Mouse (Mus musculus) forebrain, embryonic 13.5 days (tissue): ENCODE measurements around the gene Nlrp6. TPM values are rescaled to one million over a fixed set of nuclear protein-coding genes. Genes with fewer than 3 reads are reported as not detected.

Source experiments
- ATAC-seq: fragments of 200-750 bp; cut with Nextera tagmentation; 2 replicates; pipeline ENCODE4 v1.8.0; 2017
- H3K27ac ChIP-seq: fragments of 300-500 bp; sonication (generic); 2 replicates; pipeline ENCODE4 v1.5.1; 2015; ENCODE audit warnings: inconsistent platforms, mild to moderate bottlenecking, moderate library complexity
- H3K27me3 ChIP-seq: fragments of 300-500 bp; sonication (generic); 2 replicates; pipeline ENCODE4 v1.6.1; 2015; ENCODE audit warnings: mild to moderate bottlenecking, inconsistent platforms
- H3K36me3 ChIP-seq: fragments of 300-500 bp; sonication (generic); 2 replicates; pipeline ENCODE4 v1.6.1; 2015; ENCODE audit warnings: mild to moderate bottlenecking, inconsistent platforms; ENCODE audit not compliant: poor library complexity, severe bottlenecking
- H3K4me1 ChIP-seq: fragments of 300-500 bp; sonication (generic); 2 replicates; pipeline ENCODE4 v1.6.1; 2015; ENCODE audit warnings: inconsistent platforms
- H3K4me2 ChIP-seq: fragments of 300-500 bp; sonication (generic); 2 replicates; pipeline ENCODE4 v1.6.1; 2015; ENCODE audit warnings: inconsistent platforms, mild to moderate bottlenecking, moderate library complexity
- H3K4me3 ChIP-seq: fragments of 300-500 bp; sonication (generic); 2 replicates; pipeline ENCODE4 v1.5.1; 2015; ENCODE audit warnings: mild to moderate bottlenecking, inconsistent platforms
- H3K9ac ChIP-seq: fragments of 300-500 bp; sonication (generic); 2 replicates; pipeline ENCODE4 v1.6.1; 2015; ENCODE audit warnings: mild to moderate bottlenecking, inconsistent platforms
- H3K9me3 ChIP-seq: fragments of 300-500 bp; sonication (generic); replicated peaks from 2 replicates; pipeline ENCODE4 v1.6.1; 2016; ENCODE audit warnings: inconsistent platforms
- WGBS: fragments of 180-500 bp; shearing (Covaris S2); methylation state at CpG from one replicate; pipeline ENCODE4 v1.1.7; 2015; 5-methylcytosine and 5-hydroxymethylcytosine counted together
- polyA plus RNA-seq: library from polyadenylated mRNA; unstranded; fragments of >200 nt; fragmentation: Nextera tagmentation; extraction: Ambion mirVana; gene quantifications from 2 replicates; pipeline ENCODE4 v1.2.1, GENCODE M21; 2015

Gene Nlrp6
- polyA plus RNA-seq, 1 experiment from 2014 or later, result 0.22 TPM

GRCm38 (mm10) chr7:140914031-140914690 lies 6.5 kb upstream of the Nlrp6 start:
- H3K27ac ChIP-seq, result no peak overlapping the region
- no peaks in the 10 kb centered on the region for H3K36me3 ChIP-seq
- H3K4me3 ChIP-seq, result no peak overlapping the region
- no peak overlapping the region for H3K9ac ChIP-seq
- H3K4me2 ChIP-seq, result no peak overlapping the region
- no peaks in the 10 kb centered on the region for H3K9me3 ChIP-seq
- H3K27me3 ChIP-seq, result peaks cover 10% of the 10 kb centered on the region
- no peak for ATAC-seq
- WGBS, result 85% methylated on average over 8 of the region's 8 CpGs
- H3K4me1 ChIP-seq, result no peaks in the 10 kb centered on the region

- H3K4me1 ChIP-seq, result peaks cover 18% of the 10 kb centered on the region
- no peak overlapping the region for H3K4me3 ChIP-seq
- H3K9me3 ChIP-seq, result no peaks in the 10 kb centered on the region
- H3K9ac ChIP-seq, result no peak overlapping the region
- H3K27ac ChIP-seq, result no peak overlapping the region
- no peak overlapping the region for H3K4me2 ChIP-seq
- H3K36me3 ChIP-seq, result no peaks in the 10 kb centered on the region
- WGBS, result 83% methylated on average over 4 of the region's 4 CpGs
- peaks cover 68% of the 10 kb centered on the region for H3K27me3 ChIP-seq
- no peak for ATAC-seq
Measured at GRCm38 (mm10) chr7:140919911-140920310, 791 bp upstream of the Nlrp6 start.

GRCm38 (mm10) chr7:140921225-140921975 lies 698 bp downstream of the Nlrp6 start:
- Histone ChIP-seq H3K27ac (no peak overlapping the region), H3K9ac (no peak overlapping the region), H3K4me3 (0 out of 2 replicates have a peak overlapping the region, but pooled peaks have one; percentile 45), H3K27me3 (peaks cover 74% of the 10 kb centered on the region), H3K9me3 (no peaks in the 10 kb centered on the region), H3K4me2 (no peak overlapping the region), H3K36me3 (no peaks in the 10 kb centered on the region), H3K4me1 (peaks cover 18% of the 10 kb centered on the region)
- WGBS, result 32% methylated on average over 22 of the region's 22 CpGs
- no peak for ATAC-seq

- peak overlapping the region; percentile 90 for H3K4me2 ChIP-seq
- WGBS, result under 1% methylated on average over 49 of the region's 49 CpGs
- H3K4me1 ChIP-seq, result peaks cover 18% of the 10 kb centered on the region
- H3K36me3 ChIP-seq, result no peaks in the 10 kb centered on the region
- H3K27me3 ChIP-seq, result peaks cover 74% of the 10 kb centered on the region
- ATAC-seq, result peak; percentile 69; the same call in 1 of the 2 replicates
- H3K4me3 ChIP-seq, result peak overlapping the region; percentile 45
- no peak overlapping the region for H3K27ac ChIP-seq
- peak overlapping the region; percentile 57 for H3K9ac ChIP-seq
- H3K9me3 ChIP-seq, result no peaks in the 10 kb centered on the region
Measured at GRCm38 (mm10) chr7:140922398-140923069, 1.8 kb downstream of the Nlrp6 start.

- Histone ChIP-seq H3K27ac (no peak overlapping the region), H3K36me3 (no peaks in the 10 kb centered on the region), H3K4me3 (peak overlapping the region; percentile 45), H3K9ac (peak overlapping the region; percentile 57), H3K27me3 (peaks cover 70% of the 10 kb centered on the region), H3K4me2 (peak overlapping the region; percentile 90), H3K4me1 (peaks cover 18% of the 10 kb centered on the region), H3K9me3 (no peaks in the 10 kb centered on the region)
- no peak for ATAC-seq
- 23% methylated on average over 30 of the region's 30 CpGs for WGBS
Measured at GRCm38 (mm10) chr7:140923070-140923775, 2.5 kb downstream of the Nlrp6 start.

- Histone ChIP-seq H3K4me3 (no peak overlapping the region), H3K4me1 (peaks cover 15% of the 10 kb centered on the region), H3K9me3 (no peaks in the 10 kb centered on the region), H3K27ac (no peak overlapping the region), H3K4me2 (no peak overlapping the region), H3K27me3 (peaks cover 33% of the 10 kb centered on the region), H3K36me3 (no peaks in the 10 kb centered on the region), H3K9ac (no peak overlapping the region)
- WGBS, result 91% methylated on average over 6 of the region's 6 CpGs
- no peak for ATAC-seq
Measured at GRCm38 (mm10) chr7:140927181-140927580, 6.5 kb downstream of the Nlrp6 start.

- H3K27ac ChIP-seq, result no peak overlapping the region
- peaks cover 25% of the 10 kb centered on the region for H3K4me1 ChIP-seq
- H3K9me3 ChIP-seq, result no peaks in the 10 kb centered on the region
- 46% methylated on average over 3 of the region's 3 CpGs for WGBS
- no peak overlapping the region for H3K4me2 ChIP-seq
- no peak overlapping the region for H3K4me3 ChIP-seq
- ATAC-seq, result no peak
- no peak overlapping the region for H3K9ac ChIP-seq
- no peaks in the 10 kb centered on the region for H3K36me3 ChIP-seq
- peaks cover 10% of the 10 kb centered on the region; the same call in 1 of the 2 replicates for H3K27me3 ChIP-seq
Measured at GRCm38 (mm10) chr7:140938436-140938835, 17.7 kb downstream of the Nlrp6 start.

- Histone ChIP-seq H3K9ac (no peak overlapping the region), H3K36me3 (no peaks in the 10 kb centered on the region), H3K9me3 (no peaks in the 10 kb centered on the region), H3K27ac (no peak overlapping the region), H3K27me3 (peaks cover 10% of the 10 kb centered on the region; the same call in 1 of the 2 replicates), H3K4me3 (no peak overlapping the region), H3K4me1 (peaks cover 25% of the 10 kb centered on the region), H3K4me2 (no peak overlapping the region)
- 21% methylated on average over 2 of the region's 2 CpGs for WGBS
- no peak for ATAC-seq
Measured at GRCm38 (mm10) chr7:140938896-140939295, 18.2 kb downstream of the Nlrp6 start.

- Histone ChIP-seq H3K4me3 (no peak overlapping the region), H3K9me3 (no peaks in the 10 kb centered on the region), H3K36me3 (no peaks in the 10 kb centered on the region), H3K27ac (no peak overlapping the region), H3K27me3 (peaks cover 10% of the 10 kb centered on the region; the same call in 1 of the 2 replicates), H3K9ac (no peak overlapping the region), H3K4me2 (no peak overlapping the region), H3K4me1 (peaks cover 25% of the 10 kb centered on the region)
- WGBS, result 16% methylated on average over 7 of the region's 8 CpGs
- ATAC-seq, result no peak
Measured at GRCm38 (mm10) chr7:140939669-140940171, 19.0 kb downstream of the Nlrp6 start.

- Histone ChIP-seq H3K4me1 (peaks cover 25% of the 10 kb centered on the region), H3K4me3 (peak within 1 kb of the TSS; percentile 48), H3K36me3 (peaks cover 11% of the 10 kb centered on the region; the same call in 1 of the 2 replicates), H3K9me3 (no peaks in the 10 kb centered on the region), H3K9ac (peak within 1 kb of the TSS; percentile 70), H3K4me2 (peak within 1 kb of the TSS; percentile 63), H3K27me3 (peaks cover 10% of the 10 kb centered on the region; the same call in 1 of the 2 replicates), H3K27ac (no peak within 1 kb of the TSS)
- WGBS, result 4% methylated on average over 33 of the region's 33 CpGs
- peak; percentile 96 for ATAC-seq
Measured at GRCm38 (mm10) chr7:140941222-140942051, 20.7 kb downstream of the Nlrp6 start, which contains the start of gene Pgghg. Gene Pgghg, plus strand, starts transcription at chr7:140941391.
